Mouse (Mus musculus): Measurements from ENCODE around the gene Ip6k3.
A peak's percentile ranks its signal among the peaks of the same experiment; 100 is the strongest.

DNA sequence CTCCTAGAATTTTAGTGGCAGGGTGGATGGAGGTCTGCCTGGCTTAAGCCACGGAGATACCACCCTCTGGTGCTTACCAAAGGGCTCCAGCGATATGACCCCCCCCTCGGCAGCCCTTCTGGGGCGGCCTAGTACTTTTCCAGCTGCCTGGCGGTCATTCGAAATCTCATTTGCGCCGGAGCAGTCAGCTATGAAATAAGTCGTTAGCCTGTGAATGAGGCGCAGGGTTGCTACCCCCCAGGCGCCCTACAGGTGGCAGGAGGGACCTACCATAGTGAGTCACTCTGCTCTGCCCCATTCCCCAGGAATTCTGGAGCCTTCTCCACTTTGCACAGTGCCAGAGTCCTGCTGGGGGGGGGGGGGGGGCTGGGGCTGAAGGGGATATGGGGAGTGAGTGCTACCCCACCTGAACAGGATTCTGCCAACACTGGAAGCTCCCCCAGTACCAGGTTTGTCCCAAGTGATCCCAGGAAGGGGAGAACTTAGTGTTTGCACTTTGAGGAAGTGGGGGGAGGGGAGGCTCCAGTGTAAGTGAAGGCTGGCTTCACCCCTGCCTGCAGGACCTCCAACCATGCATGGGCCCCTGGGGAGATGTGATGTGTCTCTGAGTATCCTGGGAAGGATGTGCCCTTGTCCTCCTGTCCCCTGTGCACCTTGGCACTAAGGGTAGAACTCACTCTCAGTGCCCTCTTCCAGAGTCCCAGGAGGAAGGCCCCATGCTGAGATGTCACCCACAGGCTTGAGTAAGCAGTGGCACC, 45.4 kb upstream of the Ip6k3 start:
- no peak for TF ChIP-seq POLR2A (IDR thresholded peaks at IDR 0.05; ENCODE audit: insufficient read depth, low read length)
- peak; percentile 61 for TF ChIP-seq CTCF (IDR thresholded peaks at IDR 0.05; ENCODE audit: low read depth, low read length)
- no peak for TF ChIP-seq EP300 (IDR thresholded peaks at IDR 0.05; ENCODE audit: insufficient read depth, low read depth, low read length)
